Mouse (Mus musculus) liver, embryonic 15.5 days (tissue): ENCODE results near the gene Fbxl5. TPM values are rescaled to one million over a fixed set of nuclear protein-coding genes. Genes with fewer than 3 reads are reported as not detected.

ENCODE experiments used
- ATAC-seq: fragments of 200-750 bp; cut with Nextera tagmentation; 2 replicates; pipeline ENCODE4 v1.8.0; 2017; ENCODE audit warnings: moderate number of reproducible peaks, mild to moderate bottlenecking, moderate library complexity; ENCODE audit not compliant: insufficient read depth
- H3K27ac ChIP-seq: fragments of 300-500 bp; sonication (generic); replicated peaks from 2 replicates; pipeline ENCODE4 v1.5.1; 2015; ENCODE audit warnings: mild to moderate bottlenecking, inconsistent platforms
- H3K27me3 ChIP-seq: fragments of 300-500 bp; sonication (generic); 2 replicates; pipeline ENCODE4 v1.6.1; 2015; ENCODE audit warnings: mild to moderate bottlenecking, inconsistent platforms
- H3K36me3 ChIP-seq: fragments of 300-500 bp; sonication (generic); replicated peaks from 2 replicates; pipeline ENCODE4 v1.6.1; 2015; ENCODE audit warnings: moderate library complexity, mild to moderate bottlenecking, inconsistent platforms
- H3K4me1 ChIP-seq: fragments of 300-500 bp; sonication (generic); replicated peaks from 2 replicates; pipeline ENCODE4 v1.6.1; 2015; ENCODE audit warnings: inconsistent platforms
- H3K4me2 ChIP-seq: fragments of 300-500 bp; sonication (generic); 2 replicates; pipeline ENCODE4 v1.6.1; 2015; ENCODE audit warnings: moderate library complexity, mild to moderate bottlenecking, inconsistent platforms
- H3K4me3 ChIP-seq: fragments of 300-500 bp; sonication (generic); replicated peaks from 2 replicates; pipeline ENCODE4 v1.5.1; 2015; ENCODE audit warnings: mild to moderate bottlenecking, inconsistent platforms
- H3K9ac ChIP-seq: fragments of 300-500 bp; sonication (generic); 2 replicates; pipeline ENCODE4 v1.6.1; 2015; ENCODE audit warnings: moderate library complexity, mild to moderate bottlenecking, inconsistent platforms
- H3K9me3 ChIP-seq: fragments of 300-500 bp; sonication (generic); replicated peaks from 2 replicates; pipeline ENCODE4 v1.6.1; 2016; ENCODE audit warnings: inconsistent platforms
- WGBS: fragments of 180-500 bp; shearing (Covaris S2); methylation state at CpG from one replicate; pipeline ENCODE4 v1.1.7; 2015; ENCODE audit warnings: mixed read lengths; ENCODE audit not compliant: insufficient replicate concordance; 5-methylcytosine and 5-hydroxymethylcytosine counted together
- polyA plus RNA-seq: library from polyadenylated mRNA; unstranded; fragments of >200 nt; fragmentation: Nextera tagmentation; extraction: Ambion mirVana; gene quantifications from 2 replicates; pipeline ENCODE4 v1.2.1, GENCODE M21; 2015

Fbxl5 gene
- polyA plus RNA-seq, 1 experiment from 2014 or later: 18.7 TPM

GRCm38 (mm10) chr5:43781977-43782930 lies 39.2 kb downstream of the Fbxl5 start:
- ATAC-seq: peak; percentile 93
- WGBS: 3% methylated on average over 81 of the region's 82 CpGs
- no peaks in the 10 kb centered on the region for H3K36me3 ChIP-seq

GRCm38 (mm10) chr5:43781423-43781976 lies 39.9 kb downstream of the Fbxl5 start:
- Histone ChIP-seq H3K4me3 (peak overlapping the region; percentile 90), H3K27me3 (no peaks in the 10 kb centered on the region), H3K4me1 (peaks cover 32% of the 10 kb centered on the region), H3K27ac (peak overlapping the region; percentile 77), H3K36me3 (no peaks in the 10 kb centered on the region), H3K9me3 (no peaks in the 10 kb centered on the region), H3K9ac (peak overlapping the region; percentile 92), H3K4me2 (peak overlapping the region; percentile 91)
- under 1% methylated on average over 56 of the region's 61 CpGs for WGBS
- ATAC-seq: peak; percentile 63

More at GRCm38 (mm10) chr5:43781977-43782930, 39.2 kb downstream of the Fbxl5 start:
- Histone ChIP-seq H3K9me3 (no peaks in the 10 kb centered on the region), H3K27ac (peak overlapping the region; percentile 79), H3K27me3 (no peaks in the 10 kb centered on the region), H3K4me2 (peak overlapping the region; percentile 91), H3K9ac (peak overlapping the region; percentile 92), H3K4me3 (peak overlapping the region; percentile 90), H3K4me1 (peaks cover 32% of the 10 kb centered on the region)

GRCm38 (mm10) chr5:43778583-43778982 lies 42.9 kb downstream of the Fbxl5 start:
- Histone ChIP-seq H3K9ac (no peak overlapping the region), H3K4me2 (no peak overlapping the region), H3K27me3 (no peaks in the 10 kb centered on the region), H3K4me3 (no peak overlapping the region), H3K4me1 (peaks cover 36% of the 10 kb centered on the region), H3K27ac (no peak overlapping the region), H3K9me3 (no peaks in the 10 kb centered on the region), H3K36me3 (no peaks in the 10 kb centered on the region)
- ATAC-seq: no peak
- WGBS: 32% methylated on average over 3 of the region's 3 CpGs

GRCm38 (mm10) chr5:43776993-43777392 lies 44.4 kb downstream of the Fbxl5 start:
- no peak overlapping the region for H3K4me3 ChIP-seq
- no peak for ATAC-seq
- H3K9ac ChIP-seq: no peak overlapping the region
- no peak overlapping the region for H3K27ac ChIP-seq
- no peak overlapping the region for H3K4me2 ChIP-seq
- H3K36me3 ChIP-seq: no peaks in the 10 kb centered on the region; the same call in 1 of the 2 replicates
- peaks cover 29% of the 10 kb centered on the region for H3K4me1 ChIP-seq
- WGBS: 17% methylated on average over 1 of the region's 1 CpGs
- no peaks in the 10 kb centered on the region for H3K9me3 ChIP-seq
- no peaks in the 10 kb centered on the region for H3K27me3 ChIP-seq

GRCm38 (mm10) chr5:43776407-43776806 lies 45.0 kb downstream of the Fbxl5 start:
- ATAC-seq: no peak
- Histone ChIP-seq H3K4me2 (no peak overlapping the region), H3K4me1 (peaks cover 29% of the 10 kb centered on the region), H3K27me3 (no peaks in the 10 kb centered on the region), H3K9me3 (no peaks in the 10 kb centered on the region), H3K36me3 (no peaks in the 10 kb centered on the region; the same call in 1 of the 2 replicates), H3K4me3 (no peak overlapping the region), H3K27ac (no peak overlapping the region), H3K9ac (no peak overlapping the region)

- WGBS: 76% methylated on average over 3 of the region's 3 CpGs
- ATAC-seq: no peak
- H3K4me3 ChIP-seq: no peak overlapping the region
These were observed 49.9 kb downstream of the Fbxl5 start for GRCm38 (mm10) chr5:43771555-43771954.

GRCm38 (mm10) chr5:43770618-43771354 lies 50.7 kb downstream of the Fbxl5 start:
- no peak overlapping the region for H3K4me3 ChIP-seq
- no peak for ATAC-seq
- WGBS: 49% methylated on average over 3 of the region's 3 CpGs
- H3K4me2 ChIP-seq: no peak overlapping the region
- no peak overlapping the region for H3K9ac ChIP-seq
- H3K36me3 ChIP-seq: peaks cover 22% of the 10 kb centered on the region
- H3K27ac ChIP-seq: no peak overlapping the region
- no peaks in the 10 kb centered on the region for H3K4me1 ChIP-seq
- H3K9me3 ChIP-seq: no peaks in the 10 kb centered on the region
- no peaks in the 10 kb centered on the region for H3K27me3 ChIP-seq

More at GRCm38 (mm10) chr5:43771555-43771954, 49.9 kb downstream of the Fbxl5 start:
- no peak overlapping the region for H3K9ac ChIP-seq
- H3K9me3 ChIP-seq: no peaks in the 10 kb centered on the region
- no peak overlapping the region for H3K27ac ChIP-seq
- H3K4me1 ChIP-seq: 0 out of 2 replicates have a peak, but pooled peaks cover 4% of the 10 kb centered on the region
- H3K36me3 ChIP-seq: peaks cover 22% of the 10 kb centered on the region
- no peak overlapping the region for H3K4me2 ChIP-seq
- no peaks in the 10 kb centered on the region for H3K27me3 ChIP-seq

GRCm38 (mm10) chr5:43749092-43749491 lies 72.3 kb downstream of the Fbxl5 start:
- ATAC-seq: no peak
- Histone ChIP-seq H3K4me2 (no peak overlapping the region), H3K27ac (no peak overlapping the region), H3K36me3 (peaks cover 12% of the 10 kb centered on the region), H3K9me3 (no peaks in the 10 kb centered on the region), H3K9ac (no peak overlapping the region), H3K4me1 (no peaks in the 10 kb centered on the region), H3K27me3 (no peaks in the 10 kb centered on the region), H3K4me3 (no peak overlapping the region)
- 60% methylated on average over 3 of the region's 3 CpGs for WGBS

GRCm38 (mm10) chr5:43748039-43748438 lies 73.4 kb downstream of the Fbxl5 start:
- H3K27ac ChIP-seq: no peak overlapping the region
- 75% methylated on average over 4 of the region's 4 CpGs for WGBS
- peaks cover 12% of the 10 kb centered on the region for H3K36me3 ChIP-seq
- no peaks in the 10 kb centered on the region for H3K9me3 ChIP-seq
- no peaks in the 10 kb centered on the region for H3K27me3 ChIP-seq
- no peak overlapping the region for H3K4me3 ChIP-seq
- no peaks in the 10 kb centered on the region for H3K4me1 ChIP-seq
- ATAC-seq: no peak
- no peak overlapping the region for H3K9ac ChIP-seq
- H3K4me2 ChIP-seq: no peak overlapping the region

GRCm38 (mm10) chr5:43745156-43745555 lies 76.3 kb downstream of the Fbxl5 start:
- H3K4me1 ChIP-seq: no peaks in the 10 kb centered on the region
- no peak overlapping the region for H3K4me3 ChIP-seq
- H3K36me3 ChIP-seq: peaks cover 10% of the 10 kb centered on the region
- no peaks in the 10 kb centered on the region for H3K9me3 ChIP-seq
- H3K27me3 ChIP-seq: no peaks in the 10 kb centered on the region
- ATAC-seq: no peak
- H3K27ac ChIP-seq: no peak overlapping the region
- 63% methylated on average over 5 of the region's 5 CpGs for WGBS
- no peak overlapping the region for H3K9ac ChIP-seq
- H3K4me2 ChIP-seq: no peak overlapping the region

GRCm38 (mm10) chr5:43744187-43744586 lies 77.3 kb downstream of the Fbxl5 start:
- Histone ChIP-seq H3K27me3 (no peaks in the 10 kb centered on the region), H3K4me2 (no peak overlapping the region), H3K4me1 (no peaks in the 10 kb centered on the region), H3K36me3 (peaks cover 6% of the 10 kb centered on the region), H3K27ac (no peak overlapping the region), H3K9ac (no peak overlapping the region), H3K9me3 (no peaks in the 10 kb centered on the region), H3K4me3 (no peak overlapping the region)
- 75% methylated on average over 1 of the region's 1 CpGs for WGBS
- ATAC-seq: no peak
